Mouse (Mus musculus) embryonic facial prominence, embryonic 11.5 days (tissue): Measurements from ENCODE around the gene Ddx50. TPM values are rescaled to one million over a fixed set of nuclear protein-coding genes. Genes with fewer than 3 reads are reported as not detected.

Experiments used
- ATAC-seq: fragments of 200-750 bp; cut with Nextera tagmentation; replicated peaks from 2 replicates; pipeline ENCODE4 v1.8.0; 2017; ENCODE audit warnings: low read depth; ENCODE audit not compliant: insufficient number of reproducible peaks, low FRiP score, low TSS enrichment
- DNase-seq: peaks from one replicate; pipeline ENCODE4 v3.0.0-alpha.2; 2015; ENCODE audit warnings: low spot score
- H3K27ac ChIP-seq: fragments of 300-500 bp; sonication (generic); replicated peaks from 2 replicates; pipeline ENCODE4 v1.5.1; 2014; ENCODE audit warnings: mild to moderate bottlenecking, low read depth, low read length, control low read depth
- H3K27me3 ChIP-seq: fragments of 300-500 bp; sonication (generic); 2 replicates; pipeline ENCODE4 v1.6.1; 2014; ENCODE audit warnings: mild to moderate bottlenecking, low read length, moderate library complexity, mixed read lengths; ENCODE audit not compliant: control insufficient read depth, insufficient read depth
- H3K36me3 ChIP-seq: fragments of 300-500 bp; sonication (generic); replicated peaks from 2 replicates; pipeline ENCODE4 v1.6.1; 2014; ENCODE audit warnings: low read depth, mild to moderate bottlenecking, low read length, moderate library complexity, mixed read lengths; ENCODE audit not compliant: control insufficient read depth, insufficient read depth
- H3K4me1 ChIP-seq: fragments of 300-500 bp; sonication (generic); 2 replicates; pipeline ENCODE4 v1.6.1; 2014; ENCODE audit warnings: low read length, mixed read lengths; ENCODE audit not compliant: control insufficient read depth, insufficient read depth
- H3K4me2 ChIP-seq: fragments of 300-500 bp; sonication (generic); 2 replicates; pipeline ENCODE4 v1.6.1; 2014; ENCODE audit warnings: low read depth, mild to moderate bottlenecking, control low read depth, low read length, moderate library complexity
- H3K4me3 ChIP-seq: fragments of 300-500 bp; sonication (generic); 2 replicates; pipeline ENCODE4 v1.5.1; 2014; ENCODE audit warnings: low read depth, low read length, control low read depth
- H3K9ac ChIP-seq: fragments of 300-500 bp; sonication (generic); replicated peaks from 2 replicates; pipeline ENCODE4 v1.6.1; 2014; ENCODE audit warnings: mild to moderate bottlenecking, control low read depth, low read length
- H3K9me3 ChIP-seq: fragments of 300-500 bp; sonication (generic); replicated peaks from 2 replicates; pipeline ENCODE4 v1.6.1; 2016; ENCODE audit warnings: mild to moderate bottlenecking, low read length, inconsistent platforms, mixed read lengths; ENCODE audit not compliant: control insufficient read depth
- WGBS: fragments of 180-500 bp; shearing (Covaris S2); extraction: QIAGEN DNeasy Blood & Tissue Kit; methylation state at CpG from one replicate; pipeline ENCODE4 v1.1.7; 2014; 5-methylcytosine and 5-hydroxymethylcytosine counted together
- polyA plus RNA-seq: library from polyadenylated mRNA; unstranded; fragments of >200 nt; fragmentation: Nextera tagmentation; extraction: Ambion mirVana; gene quantifications from 2 replicates; pipeline ENCODE4 v1.2.1, GENCODE M21; 2014

Gene Ddx50
- polyA plus RNA-seq, 1 experiment from 2014 or later, result 187 TPM

- under 1% methylated on average over 17 of the region's 17 CpGs for WGBS
Observed at GRCm38 (mm10) chr10:62650358-62650782, 648 bp downstream of the Ddx50 start.

GRCm38 (mm10) chr10:62604161-62604560 is 46.9 kb downstream of the Ddx50 start:
- no peak overlapping the region for H3K27ac ChIP-seq
- ATAC-seq (no peak), DNase-seq (no peak)
- H3K27me3 ChIP-seq, result no peaks in the 10 kb centered on the region
- H3K4me3 ChIP-seq, result no peak overlapping the region
- no peaks in the 10 kb centered on the region for H3K36me3 ChIP-seq
- no peak overlapping the region for H3K4me2 ChIP-seq
- no peak overlapping the region for H3K9ac ChIP-seq
- 90% methylated on average over 3 of the region's 3 CpGs for WGBS
- H3K9me3 ChIP-seq, result no peaks in the 10 kb centered on the region
- H3K4me1 ChIP-seq, result no peaks in the 10 kb centered on the region

More at GRCm38 (mm10) chr10:62650358-62650782, 648 bp downstream of the Ddx50 start:
- ATAC-seq, result no peak
- Histone ChIP-seq H3K9ac (peak overlapping the region; percentile 89), H3K4me3 (peak overlapping the region; percentile 92), H3K4me1 (no peaks in the 10 kb centered on the region), H3K36me3 (no peaks in the 10 kb centered on the region; the same call in 1 of the 2 replicates), H3K27ac (peak overlapping the region; percentile 85), H3K9me3 (no peaks in the 10 kb centered on the region), H3K4me2 (peak overlapping the region; percentile 71), H3K27me3 (no peaks in the 10 kb centered on the region)
- no peak for DNase-seq

GRCm38 (mm10) chr10:62603233-62604030 is 47.6 kb downstream of the Ddx50 start:
- DNase-seq (no peak), ATAC-seq (no peak)
- no peak overlapping the region for H3K4me3 ChIP-seq
- WGBS, result 89% methylated on average over 12 of the region's 12 CpGs
- H3K27ac ChIP-seq, result no peak overlapping the region
- H3K9me3 ChIP-seq, result no peaks in the 10 kb centered on the region
- H3K9ac ChIP-seq, result no peak overlapping the region
- H3K27me3 ChIP-seq, result no peaks in the 10 kb centered on the region
- no peaks in the 10 kb centered on the region; the same call in 1 of the 2 replicates for H3K36me3 ChIP-seq
- H3K4me2 ChIP-seq, result no peak overlapping the region
- H3K4me1 ChIP-seq, result no peaks in the 10 kb centered on the region

GRCm38 (mm10) chr10:62602177-62603040 is 48.6 kb downstream of the Ddx50 start, which contains the start of gene Ddx21:
TSS of gene Ddx21 (minus strand) at chr10:62602281.
- Histone ChIP-seq H3K9me3 (no peaks in the 10 kb centered on the region), H3K9ac (peak within 1 kb of the TSS; percentile 87), H3K4me1 (no peaks in the 10 kb centered on the region), H3K36me3 (no peaks in the 10 kb centered on the region; the same call in none of the 2 replicates), H3K4me2 (peak within 1 kb of the TSS; percentile 91), H3K4me3 (peak within 1 kb of the TSS; percentile 91), H3K27me3 (no peaks in the 10 kb centered on the region), H3K27ac (peak within 1 kb of the TSS; percentile 28; the same call in 1 of the 2 replicates)
- DNase-seq (peak; percentile 97), ATAC-seq (peak; percentile 96)
- 6% methylated on average over 53 of the region's 53 CpGs for WGBS

- H3K27me3 ChIP-seq, result no peaks in the 10 kb centered on the region
- H3K9me3 ChIP-seq, result no peaks in the 10 kb centered on the region
- peak overlapping the region; percentile 91 for H3K4me3 ChIP-seq
- no peak; the same call in 1 of the 2 replicates for ATAC-seq
- H3K36me3 ChIP-seq, result no peaks in the 10 kb centered on the region; the same call in none of the 2 replicates
- 0 out of 2 replicates have a peak overlapping the region, but pooled peaks have one; percentile 28 for H3K27ac ChIP-seq
- DNase-seq, result no peak
- no peaks in the 10 kb centered on the region for H3K4me1 ChIP-seq
- H3K9ac ChIP-seq, result peak overlapping the region; percentile 87
- H3K4me2 ChIP-seq, result peak overlapping the region; percentile 91
- 0% methylated on average over 23 of the region's 23 CpGs for whole genome bisulfite sequencing
Observed at GRCm38 (mm10) chr10:62601833-62602176, 49.2 kb downstream of the Ddx50 start.

- ATAC-seq (no peak), DNase-seq (peak; percentile 4)
- Histone ChIP-seq H3K9ac (peak overlapping the region; percentile 87), H3K27ac (no peak overlapping the region), H3K27me3 (no peaks in the 10 kb centered on the region), H3K4me2 (peak overlapping the region; percentile 91), H3K36me3 (no peaks in the 10 kb centered on the region; the same call in none of the 2 replicates), H3K4me3 (peak overlapping the region; percentile 91), H3K9me3 (no peaks in the 10 kb centered on the region), H3K4me1 (no peaks in the 10 kb centered on the region)
- 12% methylated on average over 20 of the region's 20 CpGs for WGBS
Observed at GRCm38 (mm10) chr10:62601053-62601791, 49.8 kb downstream of the Ddx50 start.

- no peak overlapping the region for H3K27ac ChIP-seq
- no peak overlapping the region for H3K9ac ChIP-seq
- H3K4me3 ChIP-seq, result no peak overlapping the region
- no peaks in the 10 kb centered on the region for H3K9me3 ChIP-seq
- WGBS, result 90% methylated on average over 6 of the region's 6 CpGs
- no peak overlapping the region for H3K4me2 ChIP-seq
- DNase-seq (no peak), ATAC-seq (no peak)
- H3K27me3 ChIP-seq, result no peaks in the 10 kb centered on the region
- no peaks in the 10 kb centered on the region; the same call in none of the 2 replicates for H3K36me3 ChIP-seq
- no peaks in the 10 kb centered on the region for H3K4me1 ChIP-seq
Observed at GRCm38 (mm10) chr10:62600056-62600455, 51.0 kb downstream of the Ddx50 start.
